Mouse (Mus musculus) forebrain, embryonic 14.5 days (tissue): ENCODE measurements around the gene Fbxw9. TPM values are rescaled to one million over a fixed set of nuclear protein-coding genes. Genes with fewer than 3 reads are reported as not detected.
"Not testable (repeated sequence)": the region's sequence is repeated elsewhere in the genome, so short reads cannot be mapped to it uniquely, and the experiment has no call there.

Experiments used
- ATAC-seq: fragments of 200-750 bp; cut with Nextera tagmentation; 2 replicates; pipeline ENCODE4 v1.8.0; 2017; ENCODE audit warnings: mild to moderate bottlenecking, moderate library complexity
- DNase-seq: peaks from one replicate; pipeline ENCODE4 v3.0.0-alpha.2; 2015; ENCODE audit warnings: low spot score
- H3K27ac ChIP-seq: fragments of 300-500 bp; sonication (generic); 2 replicates; pipeline ENCODE4 v1.5.1; 2014; ENCODE audit warnings: low read depth, mild to moderate bottlenecking, control low read depth, low read length, moderate library complexity
- H3K27me3 ChIP-seq: fragments of 300-500 bp; sonication (generic); replicated peaks from 2 replicates; pipeline ENCODE4 v1.6.1; 2014; ENCODE audit warnings: low read length, control low read depth, mixed read lengths; ENCODE audit not compliant: control insufficient read depth, insufficient read depth
- H3K36me3 ChIP-seq: fragments of 300-500 bp; sonication (generic); 2 replicates; pipeline ENCODE4 v1.6.1; 2014; ENCODE audit warnings: low read length, control low read depth; ENCODE audit not compliant: control insufficient read depth, insufficient read depth
- H3K4me1 ChIP-seq: fragments of 300-500 bp; sonication (generic); 2 replicates; pipeline ENCODE4 v1.6.1; 2014; ENCODE audit warnings: antibody characterized with exemption, low read length, control low read depth; ENCODE audit not compliant: control insufficient read depth, insufficient read depth
- H3K4me2 ChIP-seq: fragments of 300-500 bp; sonication (generic); 2 replicates; pipeline ENCODE4 v1.6.1; 2014; ENCODE audit warnings: mild to moderate bottlenecking, control low read depth, low read length
- H3K4me3 ChIP-seq: fragments of 300-500 bp; sonication (generic); 2 replicates; pipeline ENCODE4 v1.5.1; 2014; ENCODE audit warnings: low read depth, low read length, control low read depth
- H3K9ac ChIP-seq: fragments of 300-500 bp; sonication (generic); 2 replicates; pipeline ENCODE4 v1.6.1; 2014; ENCODE audit warnings: mild to moderate bottlenecking, low read length, control low read depth, moderate library complexity
- H3K9me3 ChIP-seq: fragments of 300-500 bp; sonication (generic); replicated peaks from 2 replicates; pipeline ENCODE4 v1.6.1; 2016; ENCODE audit warnings: low read length, control low read depth, mixed read lengths; ENCODE audit not compliant: control insufficient read depth
- WGBS: fragments of 180-500 bp; shearing (Covaris S2); extraction: QIAGEN DNeasy Blood & Tissue Kit; methylation state at CpG from one replicate; pipeline ENCODE4 v1.1.7; 2014; 5-methylcytosine and 5-hydroxymethylcytosine counted together
- polyA plus RNA-seq: library from polyadenylated mRNA; unstranded; fragments of >200 nt; fragmentation: Nextera tagmentation; extraction: Ambion mirVana; gene quantifications from 2 replicates; pipeline ENCODE4 v1.2.1, GENCODE M21; 2014

The Fbxw9 gene
- polyA plus RNA-seq, 1 experiment from 2014 or later: 46.5 TPM

DNA sequence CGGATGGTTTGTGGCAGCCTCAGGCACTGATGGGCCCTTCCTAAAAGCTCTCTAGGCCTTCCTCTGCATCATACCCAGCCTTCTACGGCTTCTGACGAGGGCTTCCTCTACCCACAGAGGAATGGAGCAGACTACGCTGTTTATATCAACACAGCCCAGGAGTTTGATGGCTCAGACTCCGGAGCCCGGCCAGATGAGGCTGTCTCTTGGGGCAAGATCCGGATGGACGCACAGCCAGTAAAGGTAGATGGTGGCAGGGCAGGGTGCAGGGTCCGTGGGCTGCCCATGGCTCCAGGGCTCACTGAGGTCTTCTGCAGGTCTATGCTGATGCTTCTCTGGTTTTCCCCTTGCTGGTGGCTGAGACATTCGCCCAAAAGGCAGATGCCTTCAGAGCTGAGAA lies 14.8 kb downstream of the Fbxw9 start:
- H3K36me3 ChIP-seq: peaks cover 50% of the 10 kb centered on the region

DNA sequence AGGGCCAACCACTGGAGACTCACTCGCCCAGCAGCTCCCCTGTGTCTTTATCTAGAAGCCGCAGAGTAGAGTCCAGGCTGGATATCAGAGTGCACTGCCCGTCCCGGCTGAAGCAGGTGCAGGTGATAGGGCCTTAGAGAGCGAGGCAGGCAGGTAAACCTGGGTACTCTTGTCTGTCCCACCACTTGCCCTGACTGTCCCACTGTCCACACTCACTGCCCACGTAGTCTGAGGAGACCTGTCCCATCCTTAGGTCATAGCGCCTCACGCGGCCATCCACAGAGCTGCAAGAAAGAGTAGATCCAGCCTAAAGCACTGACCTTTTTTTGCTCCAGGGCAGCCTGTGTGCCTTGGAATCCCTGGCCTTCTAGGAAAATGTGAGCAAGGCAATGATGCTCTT lies 16.1 kb downstream of the Fbxw9 start:
- no peak overlapping the region for H3K27ac ChIP-seq
- H3K4me3 ChIP-seq: no peak overlapping the region
- DNase-seq (no peak), ATAC-seq (no peak)
- peaks cover 50% of the 10 kb centered on the region for H3K36me3 ChIP-seq
- no peaks in the 10 kb centered on the region for H3K9me3 ChIP-seq
- H3K27me3 ChIP-seq: no peaks in the 10 kb centered on the region
- H3K4me1 ChIP-seq: peaks cover 11% of the 10 kb centered on the region
- no peak overlapping the region for H3K9ac ChIP-seq
- H3K4me2 ChIP-seq: no peak overlapping the region
- WGBS: 77% methylated on average over 9 of the region's 9 CpGs

More for the DNA sequence above, 14.8 kb downstream of the Fbxw9 start:
- Histone ChIP-seq H3K4me1 (peaks cover 10% of the 10 kb centered on the region), H3K9me3 (no peaks in the 10 kb centered on the region), H3K4me3 (no peak overlapping the region), H3K27ac (no peak overlapping the region), H3K9ac (no peak overlapping the region), H3K27me3 (no peaks in the 10 kb centered on the region), H3K4me2 (no peak overlapping the region)
- DNase-seq (no peak), ATAC-seq (no peak)
- 94% methylated on average over 10 of the region's 10 CpGs for WGBS

DNA sequence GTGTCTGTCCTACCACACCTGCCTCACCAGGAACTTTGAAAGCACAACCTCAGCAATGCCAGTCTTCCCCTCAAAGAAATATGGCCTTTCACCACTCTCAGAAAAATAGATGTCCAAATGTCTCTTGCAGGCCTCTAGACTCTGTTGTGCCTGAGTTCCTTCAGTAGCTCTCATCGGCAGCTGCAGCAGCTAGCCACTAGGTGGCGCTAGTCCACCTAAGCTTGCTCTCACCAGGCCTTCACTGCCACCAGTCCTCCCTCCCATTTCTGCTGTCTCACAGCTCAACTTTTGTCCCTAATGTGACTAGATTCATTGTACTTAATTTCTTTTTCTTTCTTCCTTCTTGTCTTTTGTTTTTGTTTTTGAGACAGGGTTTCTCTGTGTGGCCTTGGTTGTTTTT lies 17.1 kb downstream of the Fbxw9 start:
- Histone ChIP-seq H3K27ac (no peak overlapping the region), H3K27me3 (no peaks in the 10 kb centered on the region), H3K4me2 (no peak overlapping the region), H3K4me3 (no peak overlapping the region), H3K36me3 (peaks cover 50% of the 10 kb centered on the region), H3K9ac (no peak overlapping the region), H3K9me3 (no peaks in the 10 kb centered on the region), H3K4me1 (peaks cover 14% of the 10 kb centered on the region)
- 3% methylated on average over 2 of the region's 2 CpGs for WGBS
- ATAC-seq (peak; percentile 56), DNase-seq (peak; percentile 92)

DNA sequence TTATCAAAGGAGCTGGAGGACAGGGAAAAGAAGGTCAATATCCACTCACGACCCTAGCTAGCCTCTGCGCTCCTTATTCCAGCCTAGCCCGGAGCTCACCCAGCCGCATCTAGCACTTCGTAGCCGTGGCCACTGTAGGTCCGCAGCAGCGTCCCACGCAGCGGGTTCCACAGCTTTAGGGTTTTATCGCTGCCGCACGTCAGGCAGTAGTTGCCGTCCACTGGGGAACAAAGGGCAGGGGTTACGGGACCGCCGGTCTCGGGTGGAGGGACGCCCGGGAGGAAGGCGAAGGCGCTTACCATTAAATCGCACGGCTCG lies 20.3 kb downstream of the Fbxw9 start:
- Histone ChIP-seq H3K9me3 (no peaks in the 10 kb centered on the region), H3K4me1 (peaks cover 19% of the 10 kb centered on the region), H3K9ac (peak overlapping the region; percentile 92), H3K36me3 (peaks cover 31% of the 10 kb centered on the region), H3K27ac (0 out of 2 replicates have a peak overlapping the region, but pooled peaks have one; percentile 21), H3K4me2 (peak overlapping the region; percentile 94), H3K27me3 (no peaks in the 10 kb centered on the region), H3K4me3 (peak overlapping the region; percentile 94)
- ATAC-seq (0 out of 2 replicates have a peak, but pooled peaks have one; percentile 9), DNase-seq (no peak)
- WGBS: under 1% methylated on average over 25 of the region's 25 CpGs

DNA sequence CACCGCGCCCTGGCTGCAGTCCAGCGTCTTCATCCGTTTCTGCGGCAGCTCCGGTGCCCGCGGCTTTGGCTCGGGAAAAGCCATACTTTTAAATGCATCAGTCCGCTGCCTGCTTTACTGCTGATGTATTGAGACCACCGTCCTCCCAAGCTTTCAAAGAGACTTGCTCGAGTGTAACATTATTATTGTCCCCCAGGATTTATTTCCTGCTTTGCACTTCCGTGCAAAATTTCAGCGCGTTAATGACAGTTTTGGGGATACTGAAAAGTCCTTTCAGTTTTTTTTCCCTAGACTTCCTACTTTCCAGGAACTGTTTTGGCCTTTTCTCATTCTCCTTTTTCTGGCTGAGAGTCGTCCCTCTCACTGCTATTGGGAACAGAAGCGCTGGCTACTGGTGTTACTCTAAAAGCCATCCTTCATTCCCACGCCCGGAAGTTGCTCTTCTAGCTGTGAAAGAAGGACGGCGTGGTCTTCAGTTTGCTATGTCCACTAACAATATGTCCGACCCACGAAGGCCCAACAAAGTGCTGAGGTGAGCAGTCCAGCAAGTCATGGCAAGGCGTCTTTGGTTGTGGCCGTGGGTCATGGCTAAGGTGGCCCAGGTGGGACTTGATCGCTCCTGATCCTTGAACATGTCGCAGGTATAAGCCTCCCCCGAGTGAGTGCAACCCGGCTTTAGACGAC lies 20.8 kb downstream of the Fbxw9 start, which contains the start of gene Wdr83os:
Wdr83os (plus strand) TSS at position 209 of the 684 bp plus-strand sequence.
- Histone ChIP-seq H3K9ac (peak within 1 kb of the TSS; percentile 92), H3K4me3 (peak within 1 kb of the TSS; percentile 94), H3K27ac (0 out of 2 replicates have a peak within 1 kb of the TSS, but pooled peaks have one; percentile 21), H3K9me3 (no peaks in the 10 kb centered on the region), H3K27me3 (no peaks in the 10 kb centered on the region), H3K36me3 (peaks cover 30% of the 10 kb centered on the region), H3K4me1 (peaks cover 19% of the 10 kb centered on the region), H3K4me2 (peak within 1 kb of the TSS; percentile 94)
- DNase-seq (peak; percentile 88), ATAC-seq (peak; percentile 23; the same call in 1 of the 2 replicates)
- under 1% methylated on average over 30 of the region's 30 CpGs for WGBS

DNA sequence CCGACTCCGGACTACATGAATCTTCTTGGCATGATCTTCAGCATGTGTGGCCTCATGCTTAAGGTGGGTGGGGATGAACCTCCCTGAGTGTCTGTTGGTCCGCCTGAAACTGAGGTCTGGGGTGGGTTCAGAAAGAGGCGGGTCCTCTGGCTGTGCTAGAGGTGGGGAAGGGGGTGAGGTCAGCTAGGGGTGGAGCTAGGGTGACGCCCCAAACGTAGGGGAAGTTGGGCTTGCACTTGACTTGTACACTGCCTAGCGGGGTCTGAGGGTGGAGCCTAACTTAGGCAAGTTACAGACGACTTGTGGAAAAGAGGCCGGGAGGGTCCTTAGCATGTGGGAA lies 21.3 kb downstream of the Fbxw9 start, which contains the start of gene Wdr83:
Wdr83 (minus strand) TSS at position 91 of the 340 bp plus-strand sequence.
- DNase-seq: no peak
- ATAC-seq: peak; percentile 21
- Histone ChIP-seq H3K36me3 (peaks cover 28% of the 10 kb centered on the region), H3K9ac (peak within 1 kb of the TSS; percentile 92), H3K27me3 (no peaks in the 10 kb centered on the region), H3K27ac (0 out of 2 replicates have a peak within 1 kb of the TSS, but pooled peaks have one; percentile 21), H3K4me1 (peaks cover 19% of the 10 kb centered on the region), H3K9me3 (no peaks in the 10 kb centered on the region), H3K4me2 (peak within 1 kb of the TSS; percentile 94), H3K4me3 (peak within 1 kb of the TSS; percentile 94)
- under 1% methylated on average over 9 of the region's 9 CpGs for WGBS

DNA sequence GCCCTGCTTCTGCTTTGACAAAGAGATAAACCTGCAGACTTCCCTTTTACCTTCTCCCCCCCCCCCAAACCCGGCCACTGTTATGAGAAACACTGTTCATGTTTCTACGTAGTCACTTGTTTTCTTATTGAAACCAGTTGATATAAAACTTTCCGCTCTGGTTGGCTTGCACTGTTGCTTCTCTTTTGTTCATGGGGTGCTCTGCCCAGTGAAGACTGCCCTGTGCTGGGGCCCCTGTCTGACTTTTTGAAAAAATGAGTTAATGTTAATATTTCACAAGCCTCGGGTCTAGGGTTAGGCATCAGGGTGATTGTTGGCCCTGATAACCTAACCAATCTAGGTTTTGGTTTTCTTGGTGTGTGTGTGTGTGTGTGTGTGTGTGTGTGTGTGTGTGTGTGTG lies 22.3 kb downstream of the Fbxw9 start:
- not testable (repeated sequence) for DNase-seq, H3K27me3 ChIP-seq, ATAC-seq, H3K9me3 ChIP-seq, H3K9ac ChIP-seq, H3K4me3 ChIP-seq, H3K27ac ChIP-seq
- peak overlapping the region; percentile 94; the same call in 1 of the 2 replicates for H3K4me2 ChIP-seq
- WGBS: 91% methylated on average over 4 of the region's 4 CpGs
- H3K36me3 ChIP-seq: peaks cover 27% of the 10 kb centered on the region
- H3K4me1 ChIP-seq: peaks cover 19% of the 10 kb centered on the region

DNA sequence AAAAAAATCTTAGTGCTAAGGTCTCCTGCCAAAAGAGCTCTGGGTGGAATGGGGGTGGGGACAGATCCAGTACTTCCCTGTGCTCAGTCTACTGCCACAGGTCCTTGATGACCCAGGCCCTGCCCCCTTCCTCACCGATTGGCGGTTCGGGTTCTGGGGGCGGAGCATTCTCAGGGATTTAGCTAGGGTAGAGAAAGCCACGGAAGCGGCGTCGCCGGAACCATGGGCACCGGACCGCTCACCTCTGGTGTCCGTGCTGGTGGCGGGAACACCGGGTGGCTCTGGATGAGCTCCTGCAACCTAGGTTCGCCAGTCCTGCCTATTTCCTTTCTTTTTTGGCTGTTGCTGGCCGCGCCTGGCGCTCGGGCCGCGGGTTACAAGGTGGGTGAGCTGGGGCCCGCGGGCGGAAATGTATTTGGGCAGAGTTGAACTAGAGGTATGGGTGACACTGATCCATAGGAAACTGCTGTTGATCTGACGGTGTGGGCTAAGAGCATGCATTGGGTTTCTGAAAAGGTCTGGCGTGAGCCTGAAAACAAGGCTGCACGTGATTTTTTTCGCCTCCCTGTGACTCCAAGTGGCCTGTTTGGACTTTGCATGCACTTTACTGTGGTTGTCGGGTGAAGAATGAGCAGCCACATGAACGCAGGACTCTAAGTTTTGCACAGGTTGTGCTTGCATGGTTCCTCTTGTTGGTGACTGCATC lies 23.4 kb downstream of the Fbxw9 start, which contains the start of gene Man2b1:
Man2b1 (plus strand) TSS at position 163 of the 706 bp plus-strand sequence.
- H3K9me3 ChIP-seq: no peaks in the 10 kb centered on the region
- peak within 1 kb of the TSS; percentile 52 for H3K4me3 ChIP-seq
- 1% methylated on average over 30 of the region's 30 CpGs for WGBS
- peak within 1 kb of the TSS; percentile 81 for H3K4me2 ChIP-seq
- ATAC-seq: peak; percentile 84
- peak; percentile 83 for DNase-seq
- H3K9ac ChIP-seq: peak within 1 kb of the TSS; percentile 76
- H3K4me1 ChIP-seq: peaks cover 19% of the 10 kb centered on the region
- peaks cover 27% of the 10 kb centered on the region for H3K36me3 ChIP-seq
- no peaks in the 10 kb centered on the region for H3K27me3 ChIP-seq
- H3K27ac ChIP-seq: no peak within 1 kb of the TSS

DNA sequence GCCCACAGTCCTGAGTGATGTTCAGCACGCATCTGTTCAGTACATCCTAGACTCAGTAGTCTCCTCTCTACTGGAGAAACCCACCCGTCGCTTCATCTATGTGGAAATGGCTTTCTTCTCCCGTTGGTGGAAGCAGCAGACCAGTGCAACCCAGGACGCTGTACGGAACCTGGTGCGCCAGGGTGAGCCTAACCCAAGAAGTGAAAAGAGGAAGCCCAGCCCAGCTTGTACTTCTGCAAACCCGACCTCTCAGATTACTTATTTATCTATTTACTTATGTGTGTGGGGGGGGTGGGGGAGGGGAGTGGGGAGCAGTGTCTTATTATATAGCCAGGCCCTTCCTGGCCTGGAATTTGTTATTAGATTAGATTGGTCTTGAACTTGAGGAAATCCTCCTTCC lies 24.8 kb downstream of the Fbxw9 start:
- WGBS: 88% methylated on average over 8 of the region's 8 CpGs
- Histone ChIP-seq H3K9ac (no peak overlapping the region), H3K9me3 (no peaks in the 10 kb centered on the region), H3K4me3 (no peak overlapping the region), H3K4me2 (no peak overlapping the region), H3K27me3 (no peaks in the 10 kb centered on the region), H3K36me3 (peaks cover 23% of the 10 kb centered on the region; the same call in 1 of the 2 replicates), H3K4me1 (peaks cover 16% of the 10 kb centered on the region), H3K27ac (no peak overlapping the region)
- DNase-seq: no peak
- no peak for ATAC-seq
